Mouse (Mus musculus) kidney, adult 2 months (tissue): Measurements from ENCODE around the gene Olfr222.

Experiments
- CTCF ChIP-seq: fragments of 200-500 bp; conservative IDR thresholded peaks from 2 replicates; pipeline ENCODE4 v1.5.1; 2011; ENCODE audit warnings: low read depth, mild to moderate bottlenecking, control low read depth, low read length, moderate library complexity, mixed read lengths; ENCODE audit not compliant: insufficient read depth, insufficient read length
- POLR2A ChIP-seq: fragments of 200-500 bp; IDR thresholded peaks from one replicate; pipeline ENCODE4 v1.6.1; 2011; ENCODE audit warnings: low read depth, low read length, control low read depth

DNA sequence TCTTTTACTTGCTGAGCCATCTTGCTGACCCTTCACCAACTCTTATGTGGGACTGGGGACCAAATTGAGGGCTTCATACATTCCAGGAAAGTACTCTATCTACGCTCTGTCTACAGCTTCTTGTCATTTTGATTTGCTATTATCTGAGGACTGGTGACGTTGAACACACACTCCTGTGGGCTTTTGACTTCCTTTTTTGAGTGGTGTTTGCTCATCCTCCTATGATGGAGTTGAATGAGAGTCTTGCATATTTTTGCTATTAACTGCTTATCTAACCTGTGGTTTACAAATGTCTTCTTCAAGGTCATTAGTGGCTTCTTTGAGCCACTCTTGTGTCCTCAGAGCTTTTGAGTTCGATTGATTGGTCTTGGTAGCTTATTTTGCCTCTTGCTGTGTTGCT lies 35.9 kb downstream of the Olfr222 start:
- TF ChIP-seq CTCF = no peak
- TF ChIP-seq POLR2A = no peak
